Mouse (Mus musculus) right cerebral cortex, postnatal 14 days (tissue): ENCODE measurements around the gene Rcor1.

Experiments
- DNase-seq: peaks from one replicate; pipeline ENCODE4 v3.0.0; 2022

Rcor1 gene

GRCm38 (mm10) chr12:111038976-111039612 lies at the start of gene Rcor1:
Gene Rcor1, plus strand, starts transcription at chr12:111039351.
- DNase-seq: peak; percentile 98

- DNase-seq: no peak
Observed at GRCm38 (mm10) chr12:110989409-110989808, 49.7 kb upstream of the Rcor1 start.

- no peak for DNase-seq
Observed at GRCm38 (mm10) chr12:110990500-110990899, 48.7 kb upstream of the Rcor1 start.

GRCm38 (mm10) chr12:110991361-110992127 lies 47.6 kb upstream of the Rcor1 start:
- peak; percentile 75 for DNase-seq

- DNase-seq: peak; percentile 91
Observed at GRCm38 (mm10) chr12:110992128-110992553, 47.0 kb upstream of the Rcor1 start.

- no peak for DNase-seq
Observed at GRCm38 (mm10) chr12:110992771-110993170, 46.4 kb upstream of the Rcor1 start.

- no peak for DNase-seq
Observed at GRCm38 (mm10) chr12:110993226-110993625, 45.9 kb upstream of the Rcor1 start.

GRCm38 (mm10) chr12:110994666-110995065 lies 44.5 kb upstream of the Rcor1 start:
- DNase-seq: no peak

- no peak for DNase-seq
Observed at GRCm38 (mm10) chr12:110998092-110998491, 41.1 kb upstream of the Rcor1 start.

- DNase-seq: no peak
Observed at GRCm38 (mm10) chr12:110999820-111000219, 39.3 kb upstream of the Rcor1 start.

- no peak for DNase-seq
Observed at GRCm38 (mm10) chr12:111000956-111001355, 38.2 kb upstream of the Rcor1 start.

GRCm38 (mm10) chr12:111004142-111004541 lies 35.0 kb upstream of the Rcor1 start:
- DNase-seq: no peak

- DNase-seq: no peak
Observed at GRCm38 (mm10) chr12:111005803-111006202, 33.3 kb upstream of the Rcor1 start.

- DNase-seq: no peak
Observed at GRCm38 (mm10) chr12:111006339-111006738, 32.8 kb upstream of the Rcor1 start.

GRCm38 (mm10) chr12:111007134-111008103 lies 31.7 kb upstream of the Rcor1 start:
- no peak for DNase-seq

GRCm38 (mm10) chr12:111008500-111009490 lies 30.4 kb upstream of the Rcor1 start:
- no peak for DNase-seq

GRCm38 (mm10) chr12:111009615-111010257 lies 29.4 kb upstream of the Rcor1 start:
- no peak for DNase-seq

GRCm38 (mm10) chr12:111016807-111017206 lies 22.3 kb upstream of the Rcor1 start:
- DNase-seq: no peak

GRCm38 (mm10) chr12:111018068-111018467 lies 21.1 kb upstream of the Rcor1 start:
- no peak for DNase-seq

- DNase-seq: no peak
Observed at GRCm38 (mm10) chr12:111019086-111019485, 20.1 kb upstream of the Rcor1 start.

- no peak for DNase-seq
Observed at GRCm38 (mm10) chr12:111021138-111021537, 18.0 kb upstream of the Rcor1 start.
